Mouse (Mus musculus) cortical plate, adult 2 months (tissue): Measurements from ENCODE around the gene Lonp1.

Experiments
- CTCF ChIP-seq: fragments of 200-500 bp; IDR thresholded peaks from 2 replicates; pipeline ENCODE4 v1.5.1; 2011; ENCODE audit warnings: mild to moderate bottlenecking, control low read depth, low read length; ENCODE audit not compliant: insufficient read depth; ENCODE audit errors: extremely low read depth
- POLR2A ChIP-seq: fragments of 200-500 bp; IDR thresholded peaks from 2 replicates; pipeline ENCODE4 v1.6.1; 2011; ENCODE audit warnings: mild to moderate bottlenecking, low read length, control low read depth; ENCODE audit not compliant: insufficient read depth; ENCODE audit errors: extremely low read depth

DNA sequence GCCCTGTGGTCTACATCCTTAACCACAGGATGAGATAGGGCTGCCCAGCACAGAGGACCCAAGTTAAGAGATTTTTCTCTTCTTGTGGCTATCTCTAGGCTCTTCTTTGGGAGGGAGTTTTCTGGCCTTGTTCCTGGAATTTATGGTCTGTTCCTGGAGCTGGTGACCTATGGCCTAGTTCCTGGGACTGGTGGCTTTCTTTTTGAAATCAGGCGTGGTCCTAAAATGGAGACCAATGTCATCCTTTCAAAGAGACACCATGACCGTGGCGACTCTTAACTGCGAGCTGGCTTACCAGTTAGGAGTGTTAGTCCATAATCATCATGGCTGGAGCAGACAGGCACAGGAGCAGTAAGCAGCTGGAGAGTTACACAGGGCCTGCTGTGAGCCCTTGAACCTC, 39.7 kb upstream of the Lonp1 start:
- TF ChIP-seq CTCF (no peak), POLR2A (no peak)
